Mouse (Mus musculus): Measurements from ENCODE around the gene Taar8c. TPM values are rescaled to one million over a fixed set of nuclear protein-coding genes. Genes with fewer than 3 reads are reported as not detected.

Taar8c gene
- not detected for polyA plus RNA-seq (2015; fragmentation: Illumina TruSeq; extraction: RNeasy Lipid Tissue Mini Kit (QIAGEN cat#74804); ENCODE audit: insufficient read depth, low read depth, low replicate concordance)

DNA sequence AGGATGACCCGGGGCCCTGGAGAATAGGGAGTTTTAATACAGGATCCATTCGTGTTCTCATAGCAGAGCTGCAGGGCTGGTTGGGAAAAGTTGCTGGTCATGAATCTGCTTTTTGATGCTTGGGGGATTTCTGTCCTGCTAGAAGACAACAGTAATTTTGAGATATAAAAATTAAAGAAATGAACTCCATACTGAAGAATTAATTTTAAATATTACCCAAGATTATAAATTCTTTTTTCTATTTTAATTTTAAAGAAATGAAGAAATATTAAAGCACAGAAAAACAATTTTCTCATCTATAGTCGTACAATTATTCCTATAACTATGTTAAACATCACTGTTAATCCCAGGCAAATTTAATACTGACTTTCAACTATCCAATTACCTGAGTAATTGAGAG is at the start of gene Taar8c:
Taar8c (minus strand) TSS at position 101 of the 400 bp plus-strand sequence.

DNA sequence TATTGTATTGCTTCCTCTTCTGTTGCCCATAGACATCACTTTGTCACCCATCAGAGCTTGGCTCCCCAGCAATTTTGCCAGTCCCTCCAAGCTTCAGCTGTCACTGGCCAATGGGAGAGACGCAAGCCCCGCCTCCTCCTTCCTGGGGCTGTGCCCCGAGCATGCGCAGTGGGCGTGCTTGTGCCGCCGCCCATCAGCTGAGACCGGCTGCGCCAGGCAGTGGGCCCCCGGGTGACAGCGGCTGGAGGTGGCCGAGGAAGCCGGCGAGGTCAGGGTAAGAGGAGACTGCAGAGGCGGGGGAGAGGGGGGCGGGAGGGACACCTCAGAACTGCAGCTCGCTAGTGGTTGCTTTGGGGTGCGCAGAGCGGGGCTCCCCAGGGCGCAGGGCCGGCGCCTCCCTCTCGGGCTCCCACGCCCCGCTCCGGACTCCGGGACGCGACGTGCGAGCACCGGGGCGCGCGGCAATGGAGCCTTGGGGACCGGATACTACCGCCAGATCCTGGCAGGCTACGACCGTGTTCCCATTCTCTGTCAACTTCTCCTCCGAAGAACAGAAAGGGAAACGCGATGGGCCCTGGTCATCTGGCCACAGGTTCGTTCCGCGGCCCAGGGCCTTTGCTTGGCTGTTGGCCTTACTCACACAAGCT is 47.5 kb upstream of the Taar8c start, which contains the start of gene Stx7:
Stx7 (plus strand) TSS at position 168 of the 647 bp plus-strand sequence.

DNA sequence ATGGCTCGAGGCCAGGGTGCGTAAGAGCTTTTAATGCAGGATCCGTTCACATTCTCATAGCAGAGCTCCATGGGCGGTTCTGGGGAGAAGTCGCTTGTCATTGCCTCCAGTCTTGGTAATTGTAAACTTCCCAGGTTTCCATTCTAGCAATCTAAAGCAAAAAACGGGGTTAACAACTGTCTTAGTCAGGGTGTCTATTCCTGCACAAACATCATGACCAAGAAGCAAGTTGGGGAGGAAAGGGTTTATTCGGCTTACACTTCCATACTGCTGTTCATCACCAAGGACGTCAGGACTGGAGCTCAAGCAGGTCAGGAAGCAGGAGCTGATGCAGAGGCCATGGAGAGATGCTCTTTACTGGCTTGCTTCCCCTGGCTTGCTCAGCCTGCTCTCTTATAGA is 7.7 kb upstream of the Taar8c start, which contains the start of gene Taar9:
Taar9 (minus strand) TSS at position 101 of the 400 bp plus-strand sequence.

DNA sequence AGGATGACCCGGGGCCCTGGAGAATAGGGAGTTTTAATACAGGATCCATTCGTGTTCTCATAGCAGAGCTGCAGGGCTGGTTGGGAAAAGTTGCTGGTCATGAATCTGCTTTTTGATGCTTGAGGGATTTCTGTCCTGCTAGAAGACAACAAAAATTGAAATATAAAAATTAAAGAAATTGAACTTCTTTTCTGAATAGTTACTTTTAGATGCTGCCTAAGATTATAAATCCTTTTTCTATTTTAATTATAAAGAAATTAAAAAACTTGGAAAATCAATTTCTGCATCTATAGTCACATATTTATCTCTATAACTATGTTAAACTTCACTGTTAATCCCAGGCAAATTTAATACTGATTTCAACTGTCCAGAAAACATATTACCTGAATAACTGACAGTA is 9.5 kb downstream of the Taar8c start, which contains the start of gene Taar8b:
Taar8b (minus strand) TSS at position 101 of the 400 bp plus-strand sequence.

DNA sequence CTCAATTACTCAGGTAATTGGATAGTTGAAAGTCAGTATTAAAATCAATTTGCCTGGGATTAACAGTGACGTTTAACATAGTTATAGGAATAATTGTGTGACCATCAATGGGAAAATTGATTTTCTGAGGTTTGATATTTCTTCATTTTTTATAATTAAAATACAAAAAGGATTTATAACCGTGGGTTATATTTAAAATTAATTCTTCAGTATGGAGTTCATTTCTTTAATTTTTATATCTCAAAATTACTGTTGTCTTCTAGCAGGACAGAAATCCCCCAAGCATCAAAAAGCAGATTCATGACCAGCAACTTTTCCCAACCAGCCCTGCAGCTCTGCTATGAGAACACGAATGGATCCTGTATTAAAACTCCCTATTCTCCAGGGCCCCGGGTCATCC is 25.5 kb downstream of the Taar8c start, which contains the start of gene Taar8a:
Taar8a (plus strand) TSS at position 301 of the 400 bp plus-strand sequence.

Other genes starting within 250 kb of the Taar8c start
- 0.66 TPM for gene Vnn1, start 207.2 kb downstream of the Taar8c start, polyA plus RNA-seq (2015; fragmentation: Illumina TruSeq; extraction: RNeasy Lipid Tissue Mini Kit (QIAGEN cat#74804); ENCODE audit: insufficient read depth, low read depth, low replicate concordance)
- gene Taar1, start 181.6 kb downstream of the Taar8c start, polyA plus RNA-seq (2015; fragmentation: Illumina TruSeq; extraction: RNeasy Lipid Tissue Mini Kit (QIAGEN cat#74804); ENCODE audit: insufficient read depth, low read depth, low replicate concordance), result not detected
- gene Taar2, start 163.3 kb downstream of the Taar8c start, polyA plus RNA-seq (2015; fragmentation: Illumina TruSeq; extraction: RNeasy Lipid Tissue Mini Kit (QIAGEN cat#74804); ENCODE audit: insufficient read depth, low read depth, low replicate concordance), result not detected
- gene Taar3, start 152.4 kb downstream of the Taar8c start, polyA plus RNA-seq (2015; fragmentation: Illumina TruSeq; extraction: RNeasy Lipid Tissue Mini Kit (QIAGEN cat#74804); ENCODE audit: insufficient read depth, low read depth, low replicate concordance), result not detected
- gene Taar4, start 141.4 kb downstream of the Taar8c start, polyA plus RNA-seq (2015; fragmentation: Illumina TruSeq; extraction: RNeasy Lipid Tissue Mini Kit (QIAGEN cat#74804); ENCODE audit: insufficient read depth, low read depth, low replicate concordance), result not detected
- not detected for gene Taar5, start 131.2 kb downstream of the Taar8c start, polyA plus RNA-seq (2015; fragmentation: Illumina TruSeq; extraction: RNeasy Lipid Tissue Mini Kit (QIAGEN cat#74804); ENCODE audit: insufficient read depth, low read depth, low replicate concordance)
- gene Taar6, start 116.3 kb downstream of the Taar8c start, polyA plus RNA-seq (2015; fragmentation: Illumina TruSeq; extraction: RNeasy Lipid Tissue Mini Kit (QIAGEN cat#74804); ENCODE audit: insufficient read depth, low read depth, low replicate concordance), result not detected
- gene Taar7a, start 108.4 kb downstream of the Taar8c start, polyA plus RNA-seq (2015; fragmentation: Illumina TruSeq; extraction: RNeasy Lipid Tissue Mini Kit (QIAGEN cat#74804); ENCODE audit: insufficient read depth, low read depth, low replicate concordance), result not detected
- not detected for gene Taar7b, start 102.0 kb downstream of the Taar8c start, polyA plus RNA-seq (2015; fragmentation: Illumina TruSeq; extraction: RNeasy Lipid Tissue Mini Kit (QIAGEN cat#74804); ENCODE audit: insufficient read depth, low read depth, low replicate concordance)
- not detected for gene Taar7d, start 74.7 kb downstream of the Taar8c start, polyA plus RNA-seq (2015; fragmentation: Illumina TruSeq; extraction: RNeasy Lipid Tissue Mini Kit (QIAGEN cat#74804); ENCODE audit: insufficient read depth, low read depth, low replicate concordance)
- gene Taar7e, start 64.3 kb downstream of the Taar8c start, polyA plus RNA-seq (2015; fragmentation: Illumina TruSeq; extraction: RNeasy Lipid Tissue Mini Kit (QIAGEN cat#74804); ENCODE audit: insufficient read depth, low read depth, low replicate concordance), result not detected
- not detected for gene Taar7f, start 52.4 kb downstream of the Taar8c start, polyA plus RNA-seq (2015; fragmentation: Illumina TruSeq; extraction: RNeasy Lipid Tissue Mini Kit (QIAGEN cat#74804); ENCODE audit: insufficient read depth, low read depth, low replicate concordance)
- not detected for gene Taar8a, start 25.4 kb downstream of the Taar8c start, polyA plus RNA-seq (2015; fragmentation: Illumina TruSeq; extraction: RNeasy Lipid Tissue Mini Kit (QIAGEN cat#74804); ENCODE audit: insufficient read depth, low read depth, low replicate concordance)
- not detected for gene Taar8b, start 9.6 kb downstream of the Taar8c start, polyA plus RNA-seq (2015; fragmentation: Illumina TruSeq; extraction: RNeasy Lipid Tissue Mini Kit (QIAGEN cat#74804); ENCODE audit: insufficient read depth, low read depth, low replicate concordance)
- gene Taar9, start 7.6 kb upstream of the Taar8c start, polyA plus RNA-seq (2015; fragmentation: Illumina TruSeq; extraction: RNeasy Lipid Tissue Mini Kit (QIAGEN cat#74804); ENCODE audit: insufficient read depth, low read depth, low replicate concordance), result not detected
- gene Stx7, start 47.4 kb upstream of the Taar8c start, polyA plus RNA-seq (2015; fragmentation: Illumina TruSeq; extraction: RNeasy Lipid Tissue Mini Kit (QIAGEN cat#74804); ENCODE audit: insufficient read depth, low read depth, low replicate concordance), result 11.3 TPM
- gene Moxd1, start 121.6 kb upstream of the Taar8c start, polyA plus RNA-seq (2015; fragmentation: Illumina TruSeq; extraction: RNeasy Lipid Tissue Mini Kit (QIAGEN cat#74804); ENCODE audit: insufficient read depth, low read depth, low replicate concordance), result not detected

Data from pancreas, adult 10 weeks (tissue).